Mouse (Mus musculus) embryonic fibroblast, embryonic 13.5 days (primary cell): ENCODE results near the gene Tmem143. TPM values are rescaled to one million over a fixed set of nuclear protein-coding genes. Genes with fewer than 3 reads are reported as not detected.
"Not testable (repeated sequence)": the region's sequence is repeated elsewhere in the genome, so short reads cannot be mapped to it uniquely, and the experiment has no call there.

ENCODE experiments used
- H3K27ac ChIP-seq: 2 replicates; pipeline ENCODE4 v1.5.1; 2012; ENCODE audit warnings: low read length, control low read depth, inconsistent platforms; ENCODE audit not compliant: insufficient read depth
- H3K4me1 ChIP-seq: 2 replicates; pipeline ENCODE4 v1.6.1; 2011; ENCODE audit warnings: low read length; ENCODE audit not compliant: control insufficient read depth, insufficient read depth
- H3K4me3 ChIP-seq: 2 replicates; pipeline ENCODE4 v1.5.1; 2011; ENCODE audit warnings: mild to moderate bottlenecking, control low read depth, low read length; ENCODE audit not compliant: insufficient read depth
- CTCF ChIP-seq: IDR thresholded peaks from 2 replicates; pipeline ENCODE4 v1.5.1; 2011; ENCODE audit warnings: mild to moderate bottlenecking, control low read depth, low read length, moderate library complexity, borderline replicate concordance; ENCODE audit not compliant: insufficient read depth
- POLR2A ChIP-seq: IDR thresholded peaks from 2 replicates; pipeline ENCODE4 v1.6.1; 2011; ENCODE audit warnings: low read depth, mild to moderate bottlenecking, control low read depth, low read length, moderate library complexity
- polyA plus RNA-seq: library from polyadenylated mRNA; stranded (reverse); fragments of >200 nt; gene quantifications from 2 replicates; pipeline ENCODE4 v1.2.4, GENCODE M21; 2011; ENCODE audit warnings: low read depth; ENCODE audit not compliant: missing spikeins, insufficient read length

The Tmem143 gene
- polyA plus RNA-seq, 1 experiment = 18.0 TPM

DNA sequence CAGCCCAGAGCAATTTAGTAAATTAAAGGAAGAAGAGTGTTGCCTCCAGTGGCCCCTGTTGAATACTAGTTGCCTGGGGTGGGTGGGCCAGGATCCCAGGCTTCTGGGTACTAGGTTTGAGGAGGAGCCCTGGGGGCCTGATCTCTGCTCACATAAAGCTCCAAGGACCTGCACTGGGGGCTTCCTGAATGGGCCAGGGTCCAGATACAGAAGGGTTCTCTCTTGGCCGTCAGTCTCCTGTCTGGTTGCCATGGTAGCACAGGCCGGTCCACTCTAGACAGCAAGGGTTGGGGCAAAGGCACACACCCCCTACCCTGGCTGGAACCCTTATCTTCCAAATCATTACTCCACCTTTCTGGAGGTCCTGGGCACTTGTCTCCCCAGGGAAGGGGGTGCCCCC is 28.9 kb upstream of the Tmem143 start:
- H3K4me3 ChIP-seq = no peak overlapping the region
- H3K4me1 ChIP-seq = 0 out of 2 replicates have a peak, but pooled peaks cover 3% of the 10 kb centered on the region
- TF ChIP-seq CTCF (no peak), POLR2A (0 out of 2 replicates have a peak, but pooled peaks have one; percentile 13)
- no peak overlapping the region for H3K27ac ChIP-seq

- H3K27ac ChIP-seq = no peak overlapping the region
- 0 out of 2 replicates have a peak, but pooled peaks cover 3% of the 10 kb centered on the region for H3K4me1 ChIP-seq
- no peak; the same call in 1 of the 2 replicates for TF ChIP-seq POLR2A
- TF ChIP-seq CTCF = no peak
- no peak overlapping the region for H3K4me3 ChIP-seq
These were observed 27.6 kb upstream of the Tmem143 start for GRCm38 (mm10) chr7:45869107-45869670.

DNA sequence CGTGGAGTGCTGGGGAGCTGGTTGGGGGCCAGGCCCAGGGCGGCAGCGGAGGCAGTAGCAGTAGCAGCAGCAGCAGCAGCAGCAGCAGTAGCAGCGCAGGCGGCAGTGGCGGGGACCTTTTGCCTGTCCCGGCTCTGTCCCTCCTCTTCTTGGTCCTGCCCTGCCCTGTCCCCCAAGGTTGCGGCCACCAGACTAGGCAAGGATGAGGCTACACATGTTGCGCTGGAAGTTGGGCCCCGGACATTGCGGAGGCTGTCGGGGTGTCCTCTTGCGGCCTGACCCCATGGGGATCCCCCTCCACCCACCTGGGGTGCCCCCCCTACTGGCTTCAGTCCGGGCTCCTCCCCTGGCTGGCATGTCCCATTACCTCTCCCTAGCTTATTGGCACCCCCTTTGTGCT is 27.0 kb upstream of the Tmem143 start:
- Histone ChIP-seq H3K4me1 (0 out of 2 replicates have a peak, but pooled peaks cover 3% of the 10 kb centered on the region), H3K27ac (no peak overlapping the region), H3K4me3 (no peak overlapping the region)
- TF ChIP-seq POLR2A (no peak), CTCF (no peak)

DNA sequence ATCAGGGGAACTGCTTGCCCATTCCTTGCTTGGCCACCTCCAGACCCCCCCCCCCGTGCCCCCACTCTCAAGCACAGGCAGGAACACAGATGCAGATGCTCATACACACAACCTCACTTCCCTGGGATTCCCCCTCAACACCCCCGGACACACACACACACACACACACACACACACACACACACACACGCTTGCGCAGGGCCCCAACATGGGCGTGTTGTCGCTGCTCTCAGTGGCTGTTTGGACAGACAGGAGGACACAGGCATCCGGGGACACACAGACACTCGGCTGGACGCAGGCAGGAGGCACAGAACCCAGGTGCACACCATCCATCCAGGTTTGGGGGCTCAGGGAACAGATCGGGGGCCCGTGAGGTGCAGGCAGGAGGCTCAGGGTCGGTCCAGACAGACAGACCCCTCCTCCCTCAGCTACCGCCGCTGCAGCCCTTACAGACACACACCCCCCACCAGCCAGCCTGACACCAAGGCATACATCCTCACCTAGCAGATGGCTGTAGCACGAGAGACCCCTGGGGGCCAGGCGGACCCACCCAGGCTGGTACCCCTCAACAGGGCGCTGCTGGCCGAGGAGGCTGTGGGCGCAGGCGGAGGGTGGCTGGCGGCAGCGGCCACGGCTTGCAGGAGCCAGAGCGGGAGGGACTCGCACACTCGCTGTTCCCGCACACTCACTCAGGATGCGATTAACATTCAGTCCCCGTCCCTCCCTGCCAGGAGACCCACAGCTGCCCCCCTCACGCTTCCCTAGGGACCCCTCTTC is 26.3 kb upstream of the Tmem143 start:
- H3K4me1 ChIP-seq = 0 out of 2 replicates have a peak, but pooled peaks cover 4% of the 10 kb centered on the region
- no peak overlapping the region for H3K4me3 ChIP-seq
- peak; percentile 31 for TF ChIP-seq POLR2A
- TF ChIP-seq CTCF = no peak
- H3K27ac ChIP-seq = no peak overlapping the region

DNA sequence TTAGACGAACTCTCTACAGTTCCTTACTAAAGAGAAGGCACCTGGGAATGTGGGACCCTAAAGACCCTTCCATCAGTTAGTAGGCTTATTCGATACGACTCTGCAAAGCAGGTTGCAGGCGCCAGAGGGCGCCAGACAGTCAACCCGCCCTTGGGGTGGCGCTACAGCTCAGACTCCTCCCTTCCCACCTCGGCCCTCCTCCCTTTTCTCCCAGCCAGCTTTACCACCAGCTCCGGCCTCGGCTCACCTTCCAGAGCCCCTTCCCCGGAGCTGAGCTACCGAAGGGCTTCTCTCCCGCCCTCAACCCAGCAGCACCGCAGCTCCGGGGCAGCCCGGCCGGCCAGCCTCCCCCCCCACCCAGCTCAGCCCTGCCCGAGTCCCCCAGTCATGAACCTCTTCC is 24.1 kb upstream of the Tmem143 start, which contains the start of gene Kdelr1:
TSS of gene Kdelr1 (plus strand) at position 149 of the 400 bp plus-strand sequence.
- Histone ChIP-seq H3K27ac (peak within 1 kb of the TSS; percentile 45), H3K4me1 (0 out of 2 replicates have a peak, but pooled peaks cover 3% of the 10 kb centered on the region)
- TF ChIP-seq CTCF (peak; percentile 83), POLR2A (peak; percentile 90)

GRCm38 (mm10) chr7:45873061-45873947 is 23.4 kb upstream of the Tmem143 start:
- no peak for TF ChIP-seq CTCF
- TF ChIP-seq POLR2A = peak; percentile 57
- H3K4me3 ChIP-seq = peak overlapping the region; percentile 75
- peak overlapping the region; percentile 45 for H3K27ac ChIP-seq
- 0 out of 2 replicates have a peak, but pooled peaks cover 3% of the 10 kb centered on the region for H3K4me1 ChIP-seq

More for the DNA sequence above, 24.1 kb upstream of the Tmem143 start, which contains the start of gene Kdelr1:
- H3K4me3 ChIP-seq = peak within 1 kb of the TSS; percentile 75

DNA sequence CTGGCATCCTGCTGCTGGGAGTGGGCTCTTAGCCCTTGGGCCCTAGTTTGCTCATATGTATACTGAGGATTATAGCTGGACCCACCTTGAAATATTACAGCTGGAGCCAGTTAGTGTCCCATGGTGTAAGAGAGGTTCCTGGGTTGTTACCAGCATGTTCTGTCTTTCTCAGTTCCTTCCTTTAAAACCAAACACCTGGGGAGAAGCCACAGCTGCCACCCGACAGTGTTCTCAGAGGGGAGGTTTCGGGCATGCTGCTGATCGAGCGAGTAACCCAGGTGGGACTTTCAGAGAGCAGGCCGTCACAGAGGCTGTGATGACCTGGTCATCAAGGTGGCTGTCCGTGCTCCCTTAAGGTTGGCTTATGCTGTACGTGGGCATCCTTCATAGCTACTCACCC is 19.8 kb upstream of the Tmem143 start:
- Histone ChIP-seq H3K4me3 (no peak overlapping the region), H3K27ac (no peak overlapping the region), H3K4me1 (0 out of 2 replicates have a peak, but pooled peaks cover 3% of the 10 kb centered on the region)
- TF ChIP-seq POLR2A (no peak), CTCF (no peak)

- H3K27ac ChIP-seq, H3K4me1 ChIP-seq, H3K4me3 ChIP-seq: not testable (repeated sequence)
These were observed 18.5 kb upstream of the Tmem143 start, which contains the start of gene Grin2d for GRCm38 (mm10) chr7:45878278-45878677. TSS of gene Grin2d (minus strand) at chr7:45878378.

GRCm38 (mm10) chr7:45880531-45880930 is 16.2 kb upstream of the Tmem143 start:
- Histone ChIP-seq H3K27ac (no peak overlapping the region), H3K4me3 (no peak overlapping the region), H3K4me1 (0 out of 2 replicates have a peak, but pooled peaks cover 2% of the 10 kb centered on the region)
- no peak for TF ChIP-seq POLR2A
- no peak for TF ChIP-seq CTCF
